Mouse (Mus musculus) intestine, embryonic 15.5 days (tissue): Measurements from ENCODE around the gene Mpped2. TPM values are rescaled to one million over a fixed set of nuclear protein-coding genes. Genes with fewer than 3 reads are reported as not detected.
A peak's percentile ranks its signal among the peaks of the same experiment; 100 is the strongest.

Experiments used
- ATAC-seq: fragments of 200-750 bp; cut with Nextera tagmentation; 2 replicates; pipeline ENCODE4 v1.8.0; 2017; ENCODE audit warnings: moderate TSS enrichment, moderate library complexity
- H3K27ac ChIP-seq: fragments of 300-500 bp; sonication (generic); 2 replicates; pipeline ENCODE4 v1.5.1; 2015; ENCODE audit warnings: mild to moderate bottlenecking, inconsistent platforms
- H3K27me3 ChIP-seq: fragments of 300-500 bp; sonication (generic); replicated peaks from 2 replicates; pipeline ENCODE4 v1.6.1; 2015; ENCODE audit warnings: inconsistent platforms
- H3K36me3 ChIP-seq: fragments of 300-500 bp; sonication (generic); 2 replicates; pipeline ENCODE4 v1.6.1; 2015; ENCODE audit warnings: inconsistent platforms
- H3K4me1 ChIP-seq: fragments of 300-500 bp; sonication (generic); replicated peaks from 2 replicates; pipeline ENCODE4 v1.6.1; 2015; ENCODE audit warnings: inconsistent platforms
- H3K4me2 ChIP-seq: fragments of 300-500 bp; sonication (generic); replicated peaks from 2 replicates; pipeline ENCODE4 v1.6.1; 2015; ENCODE audit warnings: mild to moderate bottlenecking, inconsistent platforms
- H3K4me3 ChIP-seq: fragments of 300-500 bp; sonication (generic); replicated peaks from 2 replicates; pipeline ENCODE4 v1.5.1; 2015; ENCODE audit warnings: inconsistent platforms
- H3K9ac ChIP-seq: fragments of 300-500 bp; sonication (generic); 2 replicates; pipeline ENCODE4 v1.6.1; 2015; ENCODE audit warnings: inconsistent platforms
- H3K9me3 ChIP-seq: fragments of 300-500 bp; sonication (generic); 2 replicates; pipeline ENCODE4 v1.6.1; 2016; ENCODE audit warnings: inconsistent platforms
- WGBS: fragments of 180-500 bp; shearing (Covaris S2); methylation state at CpG from one replicate; pipeline ENCODE4 v1.1.7; 2015; 5-methylcytosine and 5-hydroxymethylcytosine counted together
- polyA plus RNA-seq: library from polyadenylated mRNA; unstranded; fragments of >200 nt; fragmentation: Nextera tagmentation; extraction: Ambion mirVana; gene quantifications from 2 replicates; pipeline ENCODE4 v1.2.1, GENCODE M21; 2015

The Mpped2 gene
- polyA plus RNA-seq, 1 experiment from 2014 or later: 28.6 TPM

DNA sequence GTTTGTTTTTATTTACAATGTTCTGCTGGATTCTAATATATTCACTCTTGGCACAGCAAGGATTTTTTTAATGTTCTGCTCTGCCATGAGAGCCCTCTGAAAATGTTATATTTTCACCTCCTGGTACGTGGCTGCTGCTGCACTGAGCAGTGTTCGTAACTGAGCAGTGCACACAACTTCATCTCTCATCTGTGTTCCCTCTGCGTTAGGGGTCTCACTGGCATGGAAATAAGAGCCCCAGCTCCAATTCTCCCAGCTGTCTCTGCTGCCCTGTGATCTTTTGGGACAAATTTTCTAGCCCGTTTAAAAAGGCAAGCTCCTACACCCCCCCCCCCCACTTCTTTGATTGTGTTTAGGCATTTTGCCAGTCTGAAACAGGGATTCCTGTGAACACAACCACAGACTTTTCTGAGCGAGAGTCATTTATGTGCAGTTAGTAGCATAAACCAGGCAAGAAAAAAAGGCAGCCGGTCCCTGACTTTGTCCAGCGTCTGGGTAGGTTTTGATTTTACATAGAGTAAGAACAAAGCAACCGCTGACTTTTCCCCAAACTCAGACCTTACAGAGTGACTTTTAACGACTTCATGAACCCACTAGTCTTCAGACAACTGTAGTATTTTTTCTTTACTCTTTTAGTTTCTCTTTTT, 9.8 kb upstream of the Mpped2 start:
- Histone ChIP-seq H3K4me1 (no peaks in the 10 kb centered on the region), H3K4me2 (peak overlapping the region; percentile 35; the same call in 1 of the 2 replicates), H3K9me3 (no peaks in the 10 kb centered on the region), H3K36me3 (no peaks in the 10 kb centered on the region), H3K27ac (no peak overlapping the region), H3K9ac (no peak overlapping the region), H3K4me3 (no peak overlapping the region), H3K27me3 (no peaks in the 10 kb centered on the region)
- WGBS: 38% methylated on average over 9 of the region's 9 CpGs
- no peak for ATAC-seq

DNA sequence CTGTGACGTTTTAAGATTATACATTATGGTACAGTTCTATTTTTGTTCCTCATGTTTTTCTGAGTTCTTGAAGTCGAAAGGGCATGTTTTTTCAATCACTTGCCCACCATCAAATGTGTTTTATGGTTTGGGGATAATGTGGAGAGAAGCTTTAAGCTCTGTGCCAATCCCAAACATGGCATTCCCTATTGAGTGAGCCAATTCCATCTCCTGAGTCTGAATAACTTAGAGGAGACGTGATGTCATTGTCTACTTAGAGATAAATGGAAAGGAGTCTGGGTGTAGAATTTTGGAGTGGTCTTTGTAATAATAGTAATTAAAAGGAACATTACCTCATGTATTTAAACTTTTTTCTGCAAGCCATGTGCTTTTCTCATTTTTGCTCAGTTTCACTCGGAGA, 9.2 kb upstream of the Mpped2 start:
- H3K36me3 ChIP-seq: no peaks in the 10 kb centered on the region
- H3K27me3 ChIP-seq: no peaks in the 10 kb centered on the region
- no peak overlapping the region for H3K9ac ChIP-seq
- H3K27ac ChIP-seq: no peak overlapping the region
- H3K4me3 ChIP-seq: no peak overlapping the region
- H3K4me1 ChIP-seq: no peaks in the 10 kb centered on the region
- 63% methylated on average over 4 of the region's 4 CpGs for WGBS
- no peak for ATAC-seq
- H3K4me2 ChIP-seq: no peak overlapping the region; the same call in 1 of the 2 replicates
- no peaks in the 10 kb centered on the region for H3K9me3 ChIP-seq

DNA sequence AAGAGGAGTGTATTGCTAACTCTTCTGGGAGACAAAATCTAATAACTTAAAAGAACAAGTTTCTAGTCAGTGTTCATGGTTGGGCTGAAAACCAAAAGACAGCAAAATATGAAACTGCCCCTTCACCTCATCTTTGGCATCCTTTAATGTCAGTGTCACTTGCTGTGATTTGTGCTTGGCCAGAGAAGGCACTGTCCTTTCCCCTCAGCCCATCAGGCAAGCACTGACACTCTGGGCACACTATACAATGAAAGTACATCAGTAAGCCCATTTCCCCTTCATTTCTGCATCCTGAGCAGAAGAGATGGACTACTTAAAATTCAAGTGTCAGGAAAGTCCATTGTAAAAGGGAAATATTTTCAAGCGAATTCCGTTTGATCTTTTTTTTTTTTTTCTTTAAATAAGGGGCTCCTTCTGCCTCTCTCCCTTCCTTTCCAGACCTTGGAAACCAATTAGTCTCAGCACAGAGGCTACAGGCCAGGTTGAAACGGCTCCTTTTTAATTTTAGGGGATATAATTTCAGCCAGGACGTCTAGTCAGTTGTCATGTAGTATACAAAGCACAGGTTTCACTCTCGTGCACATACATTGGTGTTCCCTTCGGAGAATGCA, 1.2 kb upstream of the Mpped2 start:
- H3K4me2 ChIP-seq: no peak overlapping the region
- peaks cover 6% of the 10 kb centered on the region for H3K4me1 ChIP-seq
- H3K9me3 ChIP-seq: no peaks in the 10 kb centered on the region
- no peak for ATAC-seq
- no peak overlapping the region for H3K9ac ChIP-seq
- no peaks in the 10 kb centered on the region for H3K36me3 ChIP-seq
- no peak overlapping the region for H3K27ac ChIP-seq
- no peak overlapping the region for H3K4me3 ChIP-seq
- H3K27me3 ChIP-seq: no peaks in the 10 kb centered on the region
- 28% methylated on average over 6 of the region's 6 CpGs for WGBS

DNA sequence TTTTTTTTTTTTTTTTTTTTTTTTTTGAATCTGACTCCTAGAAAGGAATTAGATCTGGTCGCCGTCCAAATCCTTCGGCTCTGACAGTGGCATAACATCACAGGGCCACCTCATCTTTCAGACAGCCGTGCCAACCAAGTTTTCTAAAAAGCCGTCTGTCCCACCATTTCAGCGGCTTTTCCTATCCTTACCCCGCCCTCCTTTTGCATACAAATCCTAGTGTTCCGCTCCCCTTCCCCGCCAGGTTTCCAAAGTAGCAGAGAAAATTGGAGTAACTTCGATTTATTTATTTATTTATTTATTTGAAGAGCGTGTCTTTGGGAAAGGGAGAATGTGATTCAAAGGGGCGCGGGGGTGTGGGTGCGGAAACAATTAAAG, 675 bp upstream of the Mpped2 start:
- ATAC-seq: no peak
- H3K27me3 ChIP-seq: no peaks in the 10 kb centered on the region
- H3K4me3 ChIP-seq: no peak overlapping the region
- H3K27ac ChIP-seq: no peak overlapping the region
- H3K9me3 ChIP-seq: no peaks in the 10 kb centered on the region
- WGBS: 11% methylated on average over 14 of the region's 14 CpGs
- peaks cover 6% of the 10 kb centered on the region for H3K4me1 ChIP-seq
- no peaks in the 10 kb centered on the region for H3K36me3 ChIP-seq
- H3K9ac ChIP-seq: no peak overlapping the region
- peak overlapping the region; percentile 98 for H3K4me2 ChIP-seq

DNA sequence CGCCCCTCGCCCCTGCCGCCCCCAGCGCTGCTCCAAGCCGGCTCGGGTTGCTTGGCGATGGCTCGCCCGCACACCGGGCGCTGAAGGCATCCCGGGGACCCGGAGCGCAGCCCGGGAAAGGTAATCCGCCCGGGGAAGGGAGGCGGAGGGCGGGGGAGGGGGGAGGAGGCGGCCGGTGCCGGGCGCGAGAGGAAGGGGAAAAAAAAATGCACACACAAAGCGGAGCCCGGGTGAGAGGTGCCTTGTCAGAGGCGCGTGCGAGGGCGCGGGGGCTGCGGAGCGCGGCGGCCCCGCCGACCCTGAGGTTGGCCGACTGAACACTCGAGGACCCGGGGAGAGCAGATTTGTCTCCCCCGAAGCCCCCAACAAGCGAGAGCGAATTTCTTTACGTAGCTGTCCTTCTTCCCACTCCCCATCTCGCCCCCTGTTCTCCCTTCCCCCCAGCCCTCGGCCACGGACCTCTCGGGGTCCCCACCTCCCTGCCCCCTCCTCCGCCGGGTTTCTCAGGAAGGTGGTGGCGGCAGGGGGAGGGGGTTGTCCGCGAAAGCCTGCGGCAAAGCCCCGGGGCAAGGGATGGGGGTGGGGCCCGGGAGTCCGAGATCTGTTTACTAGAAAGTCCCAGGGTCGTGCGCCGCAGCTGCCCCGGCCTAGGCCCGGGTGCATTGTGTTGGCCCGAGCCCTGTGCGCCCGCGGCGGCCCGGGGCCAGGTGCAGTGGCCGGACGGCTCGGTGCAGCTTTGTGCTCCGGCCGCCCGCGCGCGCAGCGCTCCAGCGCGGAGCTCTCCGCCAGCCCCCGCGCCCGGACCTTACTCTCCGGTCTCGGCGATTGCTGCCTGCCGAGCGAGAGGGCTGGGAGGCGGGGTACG, 865 bp downstream of the Mpped2 start:
- ATAC-seq: peak; percentile 77
- Histone ChIP-seq H3K4me3 (peak overlapping the region; percentile 95), H3K4me2 (peak overlapping the region; percentile 98), H3K27ac (peak overlapping the region; percentile 93), H3K9ac (peak overlapping the region; percentile 85), H3K27me3 (no peaks in the 10 kb centered on the region), H3K36me3 (no peaks in the 10 kb centered on the region), H3K4me1 (peaks cover 6% of the 10 kb centered on the region), H3K9me3 (no peaks in the 10 kb centered on the region)
- under 1% methylated on average over 88 of the region's 91 CpGs for WGBS

DNA sequence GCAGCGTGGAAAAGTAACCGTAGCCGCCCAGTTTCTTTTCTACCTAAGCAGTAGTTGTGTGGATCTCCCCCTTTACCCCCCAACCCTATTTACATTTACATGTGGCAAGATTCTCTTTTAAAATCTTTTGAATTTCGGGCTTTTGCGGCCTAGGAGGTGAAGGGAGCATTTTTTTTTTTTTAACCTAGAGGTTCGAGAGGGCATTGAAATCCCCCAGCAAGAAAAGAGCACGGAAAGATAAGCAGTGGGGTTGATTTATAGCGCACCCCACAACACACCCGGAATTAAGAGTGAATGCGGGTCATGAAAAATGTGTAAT, 1.5 kb downstream of the Mpped2 start:
- H3K27me3 ChIP-seq: no peaks in the 10 kb centered on the region
- no peaks in the 10 kb centered on the region for H3K9me3 ChIP-seq
- peak overlapping the region; percentile 93 for H3K27ac ChIP-seq
- peak overlapping the region; percentile 85 for H3K9ac ChIP-seq
- no peak for ATAC-seq
- H3K4me2 ChIP-seq: peak overlapping the region; percentile 98
- 0% methylated on average over 10 of the region's 10 CpGs for WGBS
- H3K4me3 ChIP-seq: peak overlapping the region; percentile 95
- H3K36me3 ChIP-seq: no peaks in the 10 kb centered on the region
- peaks cover 6% of the 10 kb centered on the region for H3K4me1 ChIP-seq

DNA sequence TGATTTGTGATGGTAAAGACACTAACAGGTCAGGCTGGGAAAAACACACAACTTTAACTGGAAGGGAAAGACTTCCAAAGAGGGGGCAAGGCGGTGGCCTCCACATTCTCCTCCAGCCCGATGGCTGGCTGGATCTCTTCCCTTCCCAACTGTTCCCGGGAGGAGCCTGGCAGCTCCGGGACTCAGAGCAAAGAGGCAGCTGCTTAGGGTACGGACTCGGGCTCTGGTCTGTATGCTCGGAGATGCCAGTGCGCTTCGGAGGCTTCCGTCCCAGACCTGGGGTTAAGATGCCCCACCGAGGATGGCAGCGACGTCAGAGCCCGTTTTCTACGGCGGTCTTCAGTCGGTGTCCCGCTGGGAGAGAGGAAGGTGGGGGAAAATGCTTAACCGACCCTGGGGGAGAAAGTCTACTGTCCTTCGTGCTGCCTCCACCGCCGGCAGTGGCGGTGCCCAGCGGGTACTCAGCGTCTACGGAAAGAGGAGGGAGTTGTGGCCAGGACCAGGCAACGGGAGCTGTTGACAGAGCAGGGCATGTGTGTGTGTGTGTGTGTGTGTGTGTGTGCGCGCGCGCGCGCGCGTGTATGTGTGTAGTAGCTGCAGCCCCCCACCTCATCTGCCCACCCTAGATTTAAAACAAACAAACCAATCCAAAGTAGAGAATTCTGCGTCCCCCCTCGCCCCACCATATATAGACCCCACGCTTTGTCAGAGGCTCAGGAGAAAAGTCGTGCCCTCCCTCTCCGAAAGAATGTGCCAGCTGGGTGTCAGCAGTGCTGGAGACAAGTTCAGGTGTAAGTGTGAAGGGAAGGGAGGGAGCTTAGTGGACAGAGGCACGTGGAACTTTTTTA, 2.0 kb downstream of the Mpped2 start:
- H3K4me1 ChIP-seq: peaks cover 6% of the 10 kb centered on the region

DNA sequence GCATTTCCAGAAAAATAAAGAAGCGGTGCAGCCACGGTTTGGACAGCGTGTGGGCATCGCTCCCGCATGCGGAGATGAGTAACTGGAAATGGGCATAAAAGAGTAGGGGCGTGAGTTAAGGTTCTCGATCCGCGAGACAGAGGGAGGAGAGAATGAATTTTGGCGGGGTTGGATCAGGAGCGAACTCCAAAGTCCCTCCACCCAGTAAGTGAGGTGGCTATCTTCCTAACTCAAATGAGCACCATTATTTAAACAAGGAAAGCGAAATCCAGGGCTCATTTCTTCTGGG, 2.6 kb downstream of the Mpped2 start:
- ATAC-seq: no peak
- Histone ChIP-seq H3K9ac (no peak overlapping the region), H3K36me3 (no peaks in the 10 kb centered on the region), H3K4me3 (peak overlapping the region; percentile 95), H3K4me1 (peaks cover 6% of the 10 kb centered on the region), H3K9me3 (no peaks in the 10 kb centered on the region), H3K27ac (no peak overlapping the region), H3K4me2 (peak overlapping the region; percentile 98), H3K27me3 (no peaks in the 10 kb centered on the region)
- 3% methylated on average over 13 of the region's 13 CpGs for WGBS

More for the DNA sequence above, 2.0 kb downstream of the Mpped2 start:
- H3K36me3 ChIP-seq: no peaks in the 10 kb centered on the region
- ATAC-seq: peak; percentile 42; the same call in 1 of the 2 replicates
- peak overlapping the region; percentile 85 for H3K9ac ChIP-seq
- no peaks in the 10 kb centered on the region for H3K27me3 ChIP-seq
- under 1% methylated on average over 41 of the region's 41 CpGs for WGBS
- H3K9me3 ChIP-seq: no peaks in the 10 kb centered on the region
- peak overlapping the region; percentile 98 for H3K4me2 ChIP-seq
- peak overlapping the region; percentile 36 for H3K27ac ChIP-seq
- peak overlapping the region; percentile 95 for H3K4me3 ChIP-seq

DNA sequence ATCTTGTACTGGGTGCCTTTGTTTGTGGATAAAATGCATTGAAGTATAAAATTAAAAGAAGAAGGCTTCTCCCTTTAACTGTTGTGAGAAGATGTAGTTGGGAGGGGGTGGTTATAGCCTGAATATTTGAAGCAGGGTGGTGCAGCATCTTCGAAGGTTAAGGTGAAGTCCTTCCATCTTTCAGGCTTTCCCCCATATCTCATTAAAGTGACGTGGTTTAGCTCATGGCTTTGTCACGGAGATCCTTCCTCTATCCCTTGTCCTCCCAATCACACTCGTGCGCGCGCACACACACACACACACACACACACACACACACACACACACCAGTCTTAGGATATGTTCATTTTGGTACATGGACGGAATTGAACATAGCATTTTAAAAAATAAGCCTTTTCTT, 3.3 kb downstream of the Mpped2 start:
- Histone ChIP-seq H3K27ac (no peak overlapping the region), H3K9ac (no peak overlapping the region), H3K4me2 (peak overlapping the region; percentile 98; the same call in 1 of the 2 replicates), H3K4me1 (peaks cover 6% of the 10 kb centered on the region), H3K27me3 (no peaks in the 10 kb centered on the region), H3K36me3 (no peaks in the 10 kb centered on the region), H3K4me3 (no peak overlapping the region), H3K9me3 (no peaks in the 10 kb centered on the region)
- no peak for ATAC-seq
- WGBS: 84% methylated on average over 8 of the region's 8 CpGs

DNA sequence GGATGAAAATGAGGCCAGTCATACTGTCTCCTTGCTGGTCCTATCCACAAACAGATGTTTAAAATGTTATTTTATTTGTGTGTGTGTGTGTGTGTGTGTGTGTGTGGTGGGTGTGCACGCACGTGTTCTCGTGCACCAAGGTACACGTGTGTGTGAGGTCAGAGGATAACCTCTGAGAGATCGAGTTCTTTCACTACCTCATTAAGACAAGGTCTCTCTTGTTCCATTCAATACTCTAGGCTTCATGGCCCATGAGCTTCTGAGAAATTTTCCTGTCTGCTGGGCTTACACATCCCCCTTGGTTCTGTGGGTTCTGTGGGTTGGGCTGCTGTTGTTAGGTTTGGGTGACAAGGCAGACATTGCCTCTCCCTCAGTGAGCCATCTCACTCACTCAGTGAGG, 12.6 kb downstream of the Mpped2 start:
- Histone ChIP-seq H3K27ac (no peak overlapping the region), H3K4me2 (no peak overlapping the region), H3K27me3 (no peaks in the 10 kb centered on the region), H3K4me3 (no peak overlapping the region), H3K9me3 (no peaks in the 10 kb centered on the region), H3K9ac (no peak overlapping the region), H3K36me3 (no peaks in the 10 kb centered on the region), H3K4me1 (no peaks in the 10 kb centered on the region)
- ATAC-seq: no peak
- 84% methylated on average over 5 of the region's 5 CpGs for WGBS

DNA sequence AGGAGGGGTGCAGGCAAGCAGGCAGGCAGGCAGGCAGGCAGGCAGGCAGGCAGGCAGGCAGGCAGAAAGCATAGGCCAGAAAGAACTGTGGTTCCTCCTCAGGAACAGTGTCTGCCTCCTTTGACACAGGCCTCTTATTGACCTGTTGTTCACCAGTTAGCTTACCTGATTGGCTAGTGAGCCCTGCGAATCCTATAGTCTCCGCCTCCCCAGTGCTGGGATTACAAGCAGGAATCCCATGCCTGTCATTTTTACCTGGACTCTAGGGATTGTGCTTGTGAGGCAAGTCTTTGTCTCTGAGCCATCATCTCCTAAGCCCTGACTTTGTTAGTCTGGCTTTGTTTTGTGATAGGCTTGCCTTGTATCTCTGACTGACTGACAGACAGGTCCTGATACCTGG, 14.1 kb downstream of the Mpped2 start:
- H3K9ac ChIP-seq: no peak overlapping the region
- H3K4me3 ChIP-seq: no peak overlapping the region
- no peaks in the 10 kb centered on the region for H3K4me1 ChIP-seq
- H3K4me2 ChIP-seq: no peak overlapping the region
- ATAC-seq: no peak
- WGBS: 88% methylated on average over 2 of the region's 2 CpGs
- no peaks in the 10 kb centered on the region for H3K27me3 ChIP-seq
- no peaks in the 10 kb centered on the region for H3K36me3 ChIP-seq
- H3K27ac ChIP-seq: no peak overlapping the region
- no peaks in the 10 kb centered on the region for H3K9me3 ChIP-seq

DNA sequence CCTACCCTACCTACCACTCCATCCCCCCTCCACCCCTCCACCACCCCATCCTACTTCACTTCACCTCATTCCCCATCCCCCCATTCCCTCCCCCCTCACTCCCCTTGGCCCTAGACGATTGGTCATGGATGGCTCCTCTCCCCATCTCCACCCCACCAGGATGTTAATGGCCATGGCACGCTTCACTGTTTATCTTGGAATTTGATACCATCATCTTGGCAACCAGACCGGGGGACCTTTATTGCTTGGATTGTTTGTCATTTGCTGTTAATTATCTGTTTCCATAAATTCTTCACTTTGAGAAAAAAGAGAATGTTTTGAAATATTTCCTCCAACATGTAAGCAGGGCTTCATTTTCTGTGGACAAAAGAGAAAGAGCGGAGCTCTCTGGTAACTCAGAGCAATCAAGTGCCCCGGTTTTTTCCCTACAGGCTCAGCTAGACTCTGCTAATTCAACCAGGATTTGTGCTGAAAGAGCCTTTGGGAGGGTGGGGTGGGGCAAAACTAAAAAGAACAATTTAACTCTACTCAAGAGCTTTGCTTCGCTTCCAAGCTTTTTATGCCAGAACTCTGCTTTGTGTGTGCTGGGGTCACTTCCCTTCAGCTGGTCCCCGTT, 17.9 kb downstream of the Mpped2 start:
- no peak for ATAC-seq

More for the DNA sequence above, 17.9 kb downstream of the Mpped2 start:
- 34% methylated on average over 7 of the region's 7 CpGs for WGBS
- Histone ChIP-seq H3K27me3 (no peaks in the 10 kb centered on the region), H3K9ac (no peak overlapping the region), H3K9me3 (no peaks in the 10 kb centered on the region), H3K4me3 (no peak overlapping the region), H3K4me1 (no peaks in the 10 kb centered on the region), H3K27ac (no peak overlapping the region), H3K4me2 (no peak overlapping the region), H3K36me3 (no peaks in the 10 kb centered on the region)
